ENCODE assay signal across 18 mouse cellular contexts in the genomic region with DNA sequence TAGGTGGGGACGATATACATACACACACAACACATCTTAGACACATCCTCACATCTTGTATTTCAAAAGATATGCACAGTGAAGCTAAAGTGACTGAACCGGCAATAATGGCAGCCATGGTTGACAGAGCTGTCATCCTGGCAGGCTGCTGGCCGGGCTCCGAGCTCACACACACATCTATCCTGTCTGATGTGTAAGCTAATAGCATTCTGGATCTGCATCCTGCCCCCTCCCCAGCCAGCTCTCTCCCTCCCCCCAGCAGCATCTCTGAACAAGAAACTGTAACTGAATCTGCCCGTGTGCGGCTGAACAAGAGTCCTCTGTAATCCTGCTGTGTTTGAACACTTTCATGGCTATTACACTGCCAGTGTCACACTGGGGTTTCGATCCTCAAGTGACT.
DNase-seq lines count a peak whose midpoint lies in the region; ATAC-seq and TF ChIP-seq lines count a peak whose summit lies in the region.
"Had no signal": no experiment of that assay in that cellular context is flagged by ENCODE, and none has a peak within 500 bp of the region (broad histone marks: within the 10 kb centered on the region; RNA-seq: fewer than 3 reads in every experiment).

No protein-coding gene starts in this region.

- no peak overlapping the region for H3K27ac ChIP-seq in hindbrain, embryonic 12.5 days
- no peak overlapping the region for H3K27ac ChIP-seq in hindbrain, embryonic 14.5 days
- no peak overlapping the region for H3K27ac ChIP-seq in lung, embryonic 14.5 days (ENCODE audit: low read depth)
- no peak overlapping the region for H3K27ac ChIP-seq in hindbrain, embryonic 15.5 days (replicated peaks)
- H3K27ac ChIP-seq in midbrain, embryonic 15.5 days: no peak overlapping the region
- H3K27ac ChIP-seq: forebrain, embryonic 13.5 days; heart, adult 2 months had no signal

- ATAC-seq in hindbrain, embryonic 12.5 days (ENCODE audit: low FRiP score): peak; percentile 60
- no peak for ATAC-seq in hindbrain, embryonic 14.5 days (ENCODE audit: low FRiP score)
- ATAC-seq in lung, embryonic 14.5 days (ENCODE audit: insufficient read depth): no peak
- ATAC-seq in hindbrain, embryonic 15.5 days (ENCODE audit: low FRiP score, low read depth): peak; percentile 65
- peak; percentile 40 for ATAC-seq in midbrain, embryonic 15.5 days (replicated peaks)
- ATAC-seq: forebrain, embryonic 13.5 days; inflammation-experienced regulatory T-cells, adult 6 months had no signal

- no peaks in the 10 kb centered on the region for H3K9me3 ChIP-seq in hindbrain, embryonic 12.5 days (replicated peaks)
- H3K9me3 ChIP-seq in hindbrain, embryonic 14.5 days (ENCODE audit: control insufficient read depth, low read length): no peaks in the 10 kb centered on the region
- no peaks in the 10 kb centered on the region for H3K9me3 ChIP-seq in lung, embryonic 14.5 days (ENCODE audit: low read depth, low read length)
- H3K9me3 ChIP-seq in hindbrain, embryonic 15.5 days: no peaks in the 10 kb centered on the region
- no peaks in the 10 kb centered on the region for H3K9me3 ChIP-seq in midbrain, embryonic 15.5 days
- H3K9me3 ChIP-seq: forebrain, embryonic 13.5 days had no signal

- no peaks in the 10 kb centered on the region for H3K27me3 ChIP-seq in hindbrain, embryonic 12.5 days
- H3K27me3 ChIP-seq in hindbrain, embryonic 14.5 days (ENCODE audit: control insufficient read depth, insufficient read depth, low read length): no peaks in the 10 kb centered on the region
- no peaks in the 10 kb centered on the region for H3K27me3 ChIP-seq in lung, embryonic 14.5 days (ENCODE audit: insufficient read depth, low read length)
- H3K27me3 ChIP-seq in hindbrain, embryonic 15.5 days: no peaks in the 10 kb centered on the region
- no peaks in the 10 kb centered on the region for H3K27me3 ChIP-seq in midbrain, embryonic 15.5 days (replicated peaks)
- H3K27me3 ChIP-seq: forebrain, embryonic 13.5 days had no signal

- WGBS in hindbrain, embryonic 12.5 days: 39% methylated on average over 7 of the region's 7 CpGs
- WGBS in hindbrain, embryonic 14.5 days: 47% methylated on average over 7 of the region's 7 CpGs
- WGBS in lung, embryonic 14.5 days: 52% methylated on average over 7 of the region's 7 CpGs
- WGBS in hindbrain, embryonic 15.5 days: 42% methylated on average over 7 of the region's 7 CpGs
- 42% methylated on average over 7 of the region's 7 CpGs for WGBS in midbrain, embryonic 15.5 days

- H3K4me1 ChIP-seq in hindbrain, embryonic 12.5 days: peaks cover 20% of the 10 kb centered on the region
- H3K4me1 ChIP-seq in hindbrain, embryonic 14.5 days (replicated peaks; ENCODE audit: control insufficient read depth, insufficient read depth, low read length): peaks cover 5% of the 10 kb centered on the region
- H3K4me1 ChIP-seq in lung, embryonic 14.5 days (ENCODE audit: insufficient read depth): no peaks in the 10 kb centered on the region
- H3K4me1 ChIP-seq in hindbrain, embryonic 15.5 days (replicated peaks): peaks cover 7% of the 10 kb centered on the region; the same call in 1 of the 2 replicates
- H3K4me1 ChIP-seq in midbrain, embryonic 15.5 days: peaks cover 14% of the 10 kb centered on the region
- H3K4me1 ChIP-seq: forebrain, embryonic 13.5 days had no signal

- no peak for TF ChIP-seq CTCF in lung, embryonic 14.5 days (IDR thresholded peaks at IDR 0.05; ENCODE audit: low read depth)

- DNase-seq in hindbrain, embryonic 14.5 days (ENCODE audit: low spot score): no peak
- DNase-seq in lung, embryonic 14.5 days: peak; percentile 10
- no peak for DNase-seq in lung, postnatal 36 days
- DNase-seq in yolk sac, embryonic 10.5 days (ENCODE audit: low spot score): no peak
- DNase-seq in adipocyte (ENCODE audit: low spot score): no peak
- DNase-seq: adrenal gland, postnatal 10 days; cerebellum, adult 8-10 months; gastrocnemius, postnatal 25 days; heart, adult 2 months; kidney, adult 2 months; lung, postnatal 10 days; right cerebral cortex, postnatal 14 days; thymus, postnatal 14 days had no signal

- H3K36me3 ChIP-seq in hindbrain, embryonic 12.5 days: peaks cover 10% of the 10 kb centered on the region
- H3K36me3 ChIP-seq in hindbrain, embryonic 14.5 days (replicated peaks; ENCODE audit: control insufficient read depth, insufficient read depth): peaks cover 9% of the 10 kb centered on the region
- no peaks in the 10 kb centered on the region; the same call in 1 of the 2 replicates for H3K36me3 ChIP-seq in lung, embryonic 14.5 days (ENCODE audit: insufficient read depth)
- H3K36me3 ChIP-seq in hindbrain, embryonic 15.5 days: 0 out of 2 replicates have a peak, but pooled peaks cover 5% of the 10 kb centered on the region
- no peaks in the 10 kb centered on the region for H3K36me3 ChIP-seq in midbrain, embryonic 15.5 days (replicated peaks)

- no peak overlapping the region for H3K4me2 ChIP-seq in hindbrain, embryonic 12.5 days (replicated peaks)
- H3K4me2 ChIP-seq in hindbrain, embryonic 14.5 days (replicated peaks): no peak overlapping the region
- H3K4me2 ChIP-seq in lung, embryonic 14.5 days: no peak overlapping the region
- H3K4me2 ChIP-seq in hindbrain, embryonic 15.5 days: no peak overlapping the region
- H3K4me2 ChIP-seq in midbrain, embryonic 15.5 days: no peak overlapping the region
- H3K4me2 ChIP-seq: forebrain, embryonic 13.5 days had no signal

- no peak overlapping the region for H3K4me3 ChIP-seq in hindbrain, embryonic 12.5 days
- H3K4me3 ChIP-seq in hindbrain, embryonic 14.5 days (replicated peaks; ENCODE audit: low read length): no peak overlapping the region
- H3K4me3 ChIP-seq in lung, embryonic 14.5 days (ENCODE audit: low read depth, low read length): no peak overlapping the region
- H3K4me3 ChIP-seq in hindbrain, embryonic 15.5 days: no peak overlapping the region
- no peak overlapping the region for H3K4me3 ChIP-seq in midbrain, embryonic 15.5 days
- H3K4me3 ChIP-seq: forebrain, embryonic 13.5 days; heart, adult 2 months had no signal

- H3K9ac ChIP-seq in hindbrain, embryonic 12.5 days: no peak overlapping the region; the same call in 1 of the 2 replicates
- no peak overlapping the region for H3K9ac ChIP-seq in hindbrain, embryonic 14.5 days
- no peak overlapping the region for H3K9ac ChIP-seq in lung, embryonic 14.5 days
- H3K9ac ChIP-seq in hindbrain, embryonic 15.5 days: no peak overlapping the region
- H3K9ac ChIP-seq in midbrain, embryonic 15.5 days: no peak overlapping the region
- H3K9ac ChIP-seq: forebrain, embryonic 13.5 days had no signal

Comparison
In these comparisons a context has a peak if more than half of its experiments do, and no peak if none do; other contexts are left out.
1. ATAC-seq: peak in hindbrain, embryonic 12.5 days (single experiment), hindbrain, embryonic 15.5 days (single experiment) and midbrain, embryonic 15.5 days (single experiment); none in hindbrain, embryonic 14.5 days (single experiment) and lung, embryonic 14.5 days (single experiment).